Mouse (Mus musculus) stomach, postnatal 0 days (tissue): ENCODE results near the gene Ctse.

Experiments used
- CTCF ChIP-seq: IDR thresholded peaks from 2 replicates; pipeline ENCODE4 v1.5.1; 2016; ENCODE audit warnings: antibody characterized with exemption, low read depth, mild to moderate bottlenecking, moderate library complexity
- EP300 ChIP-seq: optimal IDR thresholded peaks from 2 replicates; pipeline ENCODE3; 2016; ENCODE audit warnings: antibody characterized with exemption

- TF ChIP-seq CTCF (no peak), EP300 (no peak)
These were observed 3.5 kb downstream of the Ctse start for GRCm38 (mm10) chr1:131641565-131641964.
